Mouse (Mus musculus) left cerebral cortex, adult 18-20 months (tissue): ENCODE measurements at regions not wholly inside any gene's neighbourhood (a gene's known extent, or its start where the extent isn't known, plus 50 kb on each side); places are given as distances from the start of the nearest gene placed in this dataset.

Experiments used
- DNase-seq, 2 experiments: peaks; one replicate each; pipeline ENCODE4 v3.0.0; 2021 to 2022; ENCODE audit warnings: low spot score in 2 of 2, mixed read lengths in 1 of 2

GRCm38 (mm10) chr3:50813760-50814400 is 370.5 kb upstream of the Slc7a11 start:
- DNase-seq = no peak

GRCm38 (mm10) chr3:50815716-50816115 is 372.3 kb upstream of the Slc7a11 start:
- no peak for DNase-seq

GRCm38 (mm10) chr3:50816479-50816878 is 373.1 kb upstream of the Slc7a11 start:
- peak; percentile 25 to 49 for DNase-seq

GRCm38 (mm10) chr3:50817361-50817760 is 373.9 kb upstream of the Slc7a11 start:
- no peak for DNase-seq

GRCm38 (mm10) chr3:50820776-50821175 is 377.4 kb upstream of the Slc7a11 start:
- no peak for DNase-seq

GRCm38 (mm10) chr3:50825534-50826423 is 382.4 kb upstream of the Slc7a11 start:
- no peak for DNase-seq

GRCm38 (mm10) chr3:50826424-50826819 is 383.0 kb upstream of the Slc7a11 start:
- no peak for DNase-seq

GRCm38 (mm10) chr3:50829211-50829610 is 385.8 kb upstream of the Slc7a11 start:
- no peak for DNase-seq

GRCm38 (mm10) chr3:50830446-50830845 is 387.0 kb upstream of the Slc7a11 start:
- no peak for DNase-seq

GRCm38 (mm10) chr3:50830926-50831325 is 387.5 kb upstream of the Slc7a11 start:
- no peak for DNase-seq

GRCm38 (mm10) chr3:50842216-50842615 is 382.0 kb upstream of the Noct start:
- no peak for DNase-seq

- no peak for DNase-seq
These were observed 379.4 kb upstream of the Noct start for GRCm38 (mm10) chr3:50844835-50845301.

- DNase-seq = no peak
These were observed 378.9 kb upstream of the Noct start for GRCm38 (mm10) chr3:50845311-50845710.

GRCm38 (mm10) chr3:50848528-50848927 is 375.7 kb upstream of the Noct start:
- DNase-seq = no peak

GRCm38 (mm10) chr3:50851083-50851637 is 373.1 kb upstream of the Noct start:
- DNase-seq = no peak

- DNase-seq = no peak
These were observed 357.1 kb upstream of the Noct start for GRCm38 (mm10) chr3:50867105-50867504.

- DNase-seq = no peak
These were observed 355.0 kb upstream of the Noct start for GRCm38 (mm10) chr3:50869211-50869610.

- no peak for DNase-seq
These were observed 345.2 kb upstream of the Noct start for GRCm38 (mm10) chr3:50879050-50879449.

- DNase-seq = no peak
These were observed 344.7 kb upstream of the Noct start for GRCm38 (mm10) chr3:50879595-50879994.

GRCm38 (mm10) chr3:50881437-50882248 is 342.6 kb upstream of the Noct start:
- no peak for DNase-seq

GRCm38 (mm10) chr3:50882249-50882733 is 342.0 kb upstream of the Noct start:
- DNase-seq = no peak
